Mouse (Mus musculus): ENCODE data around the gene Dab2. TPM values are rescaled to one million over a fixed set of nuclear protein-coding genes. Genes with fewer than 3 reads are reported as not detected.
A peak's percentile ranks its signal among the peaks of the same experiment; 100 is the strongest.

Dab2 gene
- polyA plus RNA-seq, 1 experiment from 2014 or later, result 63.2 TPM

- H3K27me3 ChIP-seq, result no peaks in the 10 kb centered on the region
- H3K27ac ChIP-seq (replicated peaks), result no peak overlapping the region
- no peak overlapping the region for H3K4me2 ChIP-seq (replicated peaks)
- no peak overlapping the region for H3K9ac ChIP-seq (replicated peaks)
- H3K9me3 ChIP-seq, result no peaks in the 10 kb centered on the region
- H3K4me3 ChIP-seq, result no peak overlapping the region
- no peak for ATAC-seq (ENCODE audit: low FRiP score, low read depth)
- no peaks in the 10 kb centered on the region for H3K36me3 ChIP-seq
- no peaks in the 10 kb centered on the region for H3K4me1 ChIP-seq
- WGBS, result 77% methylated on average over 2 of the region's 2 CpGs
Observed at GRCm38 (mm10) chr15:6331380-6331779, 31.8 kb downstream of the Dab2 start.

GRCm38 (mm10) chr15:6334664-6335206 is 35.1 kb downstream of the Dab2 start:
- no peaks in the 10 kb centered on the region for H3K4me1 ChIP-seq
- H3K9ac ChIP-seq (replicated peaks), result no peak overlapping the region
- no peak overlapping the region for H3K4me2 ChIP-seq (replicated peaks)
- no peaks in the 10 kb centered on the region for H3K36me3 ChIP-seq
- no peak overlapping the region for H3K4me3 ChIP-seq
- no peak overlapping the region for H3K27ac ChIP-seq (replicated peaks)
- ATAC-seq (ENCODE audit: low FRiP score, low read depth), result no peak
- H3K27me3 ChIP-seq, result no peaks in the 10 kb centered on the region
- WGBS, result 84% methylated on average over 1 of the region's 1 CpGs
- H3K9me3 ChIP-seq, result no peaks in the 10 kb centered on the region

- no peaks in the 10 kb centered on the region for H3K4me1 ChIP-seq
- no peak overlapping the region for H3K9ac ChIP-seq (replicated peaks)
- no peaks in the 10 kb centered on the region for H3K36me3 ChIP-seq
- no peaks in the 10 kb centered on the region for H3K9me3 ChIP-seq
- H3K27ac ChIP-seq (replicated peaks), result no peak overlapping the region
- no peak overlapping the region for H3K4me3 ChIP-seq
- 78% methylated on average over 5 of the region's 5 CpGs for WGBS
- H3K27me3 ChIP-seq, result no peaks in the 10 kb centered on the region
- peak; percentile 38; the same call in 1 of the 2 replicates for ATAC-seq (ENCODE audit: low FRiP score, low read depth)
- no peak overlapping the region for H3K4me2 ChIP-seq (replicated peaks)
Observed at GRCm38 (mm10) chr15:6339767-6340166, 40.2 kb downstream of the Dab2 start.

- no peaks in the 10 kb centered on the region for H3K9me3 ChIP-seq
- H3K9ac ChIP-seq (replicated peaks), result no peak overlapping the region
- H3K27ac ChIP-seq (replicated peaks), result no peak overlapping the region
- H3K27me3 ChIP-seq, result no peaks in the 10 kb centered on the region
- H3K4me1 ChIP-seq, result no peaks in the 10 kb centered on the region
- H3K36me3 ChIP-seq, result no peaks in the 10 kb centered on the region
- no peak overlapping the region for H3K4me3 ChIP-seq
- no peak for ATAC-seq (ENCODE audit: low FRiP score, low read depth)
- no peak overlapping the region for H3K4me2 ChIP-seq (replicated peaks)
- 82% methylated on average over 6 of the region's 6 CpGs for WGBS
Observed at GRCm38 (mm10) chr15:6340347-6340746, 40.8 kb downstream of the Dab2 start.

GRCm38 (mm10) chr15:6341427-6341826 is 41.8 kb downstream of the Dab2 start:
- Histone ChIP-seq H3K4me3 (no peak overlapping the region), H3K4me1 (no peaks in the 10 kb centered on the region), H3K27ac (replicated peaks) (no peak overlapping the region), H3K36me3 (no peaks in the 10 kb centered on the region), H3K27me3 (no peaks in the 10 kb centered on the region), H3K4me2 (replicated peaks) (no peak overlapping the region), H3K9ac (replicated peaks) (no peak overlapping the region), H3K9me3 (no peaks in the 10 kb centered on the region)
- ATAC-seq (ENCODE audit: low FRiP score, low read depth), result no peak
- WGBS, result 85% methylated on average over 6 of the region's 6 CpGs

- H3K9me3 ChIP-seq, result no peaks in the 10 kb centered on the region
- 89% methylated on average over 3 of the region's 3 CpGs for WGBS
- no peak overlapping the region for H3K4me3 ChIP-seq
- no peak for ATAC-seq (ENCODE audit: low FRiP score, low read depth)
- no peak overlapping the region for H3K4me2 ChIP-seq (replicated peaks)
- no peaks in the 10 kb centered on the region for H3K4me1 ChIP-seq
- no peak overlapping the region for H3K27ac ChIP-seq (replicated peaks)
- H3K36me3 ChIP-seq, result no peaks in the 10 kb centered on the region
- H3K9ac ChIP-seq (replicated peaks), result no peak overlapping the region
- H3K27me3 ChIP-seq, result no peaks in the 10 kb centered on the region
Observed at GRCm38 (mm10) chr15:6353901-6354300, 54.3 kb downstream of the Dab2 start.

GRCm38 (mm10) chr15:6359859-6360258 is 60.3 kb downstream of the Dab2 start:
- Histone ChIP-seq H3K36me3 (no peaks in the 10 kb centered on the region), H3K4me2 (replicated peaks) (no peak overlapping the region), H3K4me1 (no peaks in the 10 kb centered on the region), H3K9me3 (no peaks in the 10 kb centered on the region), H3K9ac (replicated peaks) (no peak overlapping the region), H3K4me3 (no peak overlapping the region), H3K27me3 (no peaks in the 10 kb centered on the region), H3K27ac (replicated peaks) (no peak overlapping the region)
- no peak for ATAC-seq (ENCODE audit: low FRiP score, low read depth)
- 85% methylated on average over 2 of the region's 2 CpGs for WGBS

- WGBS, result 67% methylated on average over 1 of the region's 1 CpGs
- no peak overlapping the region for H3K4me3 ChIP-seq
Observed at GRCm38 (mm10) chr15:6369974-6370373, 70.4 kb downstream of the Dab2 start.

GRCm38 (mm10) chr15:6371486-6371885 is 71.9 kb downstream of the Dab2 start:
- WGBS, result 86% methylated on average over 2 of the region's 2 CpGs

More at GRCm38 (mm10) chr15:6369974-6370373, 70.4 kb downstream of the Dab2 start:
- Histone ChIP-seq H3K4me2 (replicated peaks) (no peak overlapping the region), H3K27ac (replicated peaks) (no peak overlapping the region), H3K27me3 (no peaks in the 10 kb centered on the region), H3K4me1 (no peaks in the 10 kb centered on the region), H3K9me3 (no peaks in the 10 kb centered on the region), H3K9ac (replicated peaks) (no peak overlapping the region), H3K36me3 (no peaks in the 10 kb centered on the region)
- no peak for ATAC-seq (ENCODE audit: low FRiP score, low read depth)

GRCm38 (mm10) chr15:6375016-6375415 is 75.4 kb downstream of the Dab2 start:
- H3K4me3 ChIP-seq, result no peak overlapping the region
- H3K4me2 ChIP-seq (replicated peaks), result no peak overlapping the region
- H3K27ac ChIP-seq (replicated peaks), result no peak overlapping the region
- H3K9me3 ChIP-seq, result no peaks in the 10 kb centered on the region
- no peaks in the 10 kb centered on the region for H3K36me3 ChIP-seq
- H3K4me1 ChIP-seq, result no peaks in the 10 kb centered on the region
- no peak overlapping the region for H3K9ac ChIP-seq (replicated peaks)
- ATAC-seq (ENCODE audit: low FRiP score, low read depth), result no peak
- WGBS, result 80% methylated on average over 13 of the region's 13 CpGs
- H3K27me3 ChIP-seq, result no peaks in the 10 kb centered on the region

More at GRCm38 (mm10) chr15:6371486-6371885, 71.9 kb downstream of the Dab2 start:
- H3K27me3 ChIP-seq, result no peaks in the 10 kb centered on the region
- no peaks in the 10 kb centered on the region for H3K36me3 ChIP-seq
- H3K9me3 ChIP-seq, result no peaks in the 10 kb centered on the region
- H3K4me2 ChIP-seq (replicated peaks), result no peak overlapping the region
- H3K4me1 ChIP-seq, result no peaks in the 10 kb centered on the region
- no peak overlapping the region for H3K27ac ChIP-seq (replicated peaks)
- no peak overlapping the region for H3K9ac ChIP-seq (replicated peaks)
- no peak for ATAC-seq (ENCODE audit: low FRiP score, low read depth)
- no peak overlapping the region for H3K4me3 ChIP-seq

GRCm38 (mm10) chr15:6376001-6376400 is 76.4 kb downstream of the Dab2 start:
- H3K9ac ChIP-seq (replicated peaks), result no peak overlapping the region
- 76% methylated on average over 5 of the region's 5 CpGs for WGBS
- no peak for ATAC-seq (ENCODE audit: low FRiP score, low read depth)

GRCm38 (mm10) chr15:6376785-6377184 is 77.2 kb downstream of the Dab2 start:
- H3K36me3 ChIP-seq, result no peaks in the 10 kb centered on the region
- H3K27ac ChIP-seq (replicated peaks), result no peak overlapping the region
- H3K4me2 ChIP-seq (replicated peaks), result no peak overlapping the region
- no peak for ATAC-seq (ENCODE audit: low FRiP score, low read depth)
- 81% methylated on average over 11 of the region's 11 CpGs for WGBS
- no peak overlapping the region for H3K9ac ChIP-seq (replicated peaks)
- H3K27me3 ChIP-seq, result no peaks in the 10 kb centered on the region
- no peaks in the 10 kb centered on the region for H3K9me3 ChIP-seq
- no peaks in the 10 kb centered on the region for H3K4me1 ChIP-seq
- no peak overlapping the region for H3K4me3 ChIP-seq

More at GRCm38 (mm10) chr15:6376001-6376400, 76.4 kb downstream of the Dab2 start:
- no peaks in the 10 kb centered on the region for H3K9me3 ChIP-seq
- H3K27ac ChIP-seq (replicated peaks), result no peak overlapping the region
- no peak overlapping the region for H3K4me3 ChIP-seq
- H3K4me2 ChIP-seq (replicated peaks), result no peak overlapping the region
- no peaks in the 10 kb centered on the region for H3K36me3 ChIP-seq
- H3K27me3 ChIP-seq, result no peaks in the 10 kb centered on the region
- H3K4me1 ChIP-seq, result no peaks in the 10 kb centered on the region

- peaks cover 10% of the 10 kb centered on the region; the same call in 1 of the 2 replicates for H3K4me1 ChIP-seq
- H3K27me3 ChIP-seq, result peaks cover 12% of the 10 kb centered on the region; the same call in 1 of the 2 replicates
- no peak overlapping the region for H3K4me3 ChIP-seq
- H3K36me3 ChIP-seq, result no peaks in the 10 kb centered on the region
- no peaks in the 10 kb centered on the region for H3K9me3 ChIP-seq
- WGBS, result 28% methylated on average over 6 of the region's 6 CpGs
- ATAC-seq (ENCODE audit: low FRiP score, low read depth), result no peak
- H3K4me2 ChIP-seq (replicated peaks), result no peak overlapping the region
- H3K27ac ChIP-seq (replicated peaks), result no peak overlapping the region
- no peak overlapping the region for H3K9ac ChIP-seq (replicated peaks)
Observed at GRCm38 (mm10) chr15:6384027-6384426, 84.4 kb downstream of the Dab2 start.

Measured in midbrain, embryonic 12.5 days (tissue).